Mouse (Mus musculus) midbrain, postnatal 0 days (tissue): ENCODE measurements at regions not wholly inside any gene's neighbourhood (a gene's known extent, or its start where the extent isn't known, plus 50 kb on each side); places are given as distances from the start of the nearest gene placed in this dataset.

ENCODE experiments used
- ATAC-seq: fragments of 200-750 bp; cut with Nextera tagmentation; 2 replicates; pipeline ENCODE4 v1.8.0; 2017; ENCODE audit warnings: moderate number of reproducible peaks, mild to moderate bottlenecking, moderate TSS enrichment, moderate library complexity; ENCODE audit not compliant: low FRiP score
- DNase-seq: peaks from one replicate; pipeline ENCODE4 v3.0.0-alpha.2; 2015; ENCODE audit warnings: low spot score
- H3K27ac ChIP-seq: fragments of 300-500 bp; sonication (generic); 2 replicates; pipeline ENCODE4 v1.5.1; 2014; ENCODE audit warnings: low read depth, mild to moderate bottlenecking, low read length, mixed read lengths
- H3K27me3 ChIP-seq: fragments of 300-500 bp; sonication (generic); 2 replicates; pipeline ENCODE4 v1.6.1; 2014; ENCODE audit warnings: low read length, control low read depth, mixed read lengths; ENCODE audit not compliant: insufficient read depth
- H3K36me3 ChIP-seq: fragments of 300-500 bp; sonication (generic); 2 replicates; pipeline ENCODE4 v1.6.1; 2014; ENCODE audit warnings: low read length, control low read depth, mixed read lengths; ENCODE audit not compliant: insufficient read depth
- H3K4me1 ChIP-seq: fragments of 300-500 bp; sonication (generic); 2 replicates; pipeline ENCODE4 v1.6.1; 2014; ENCODE audit warnings: mild to moderate bottlenecking, control low read depth, antibody characterized with exemption, low read length, mixed read lengths; ENCODE audit not compliant: insufficient read depth
- H3K4me2 ChIP-seq: fragments of 300-500 bp; sonication (generic); 2 replicates; pipeline ENCODE4 v1.6.1; 2014; ENCODE audit warnings: low read depth, mild to moderate bottlenecking, low read length, mixed read lengths; ENCODE audit not compliant: poor library complexity, severe bottlenecking
- H3K4me3 ChIP-seq: fragments of 300-500 bp; sonication (generic); 2 replicates; pipeline ENCODE4 v1.5.1; 2014; ENCODE audit warnings: low read depth, mild to moderate bottlenecking, low read length, moderate library complexity
- H3K9ac ChIP-seq: fragments of 300-500 bp; sonication (generic); replicated peaks from 2 replicates; pipeline ENCODE4 v1.6.1; 2014; ENCODE audit warnings: mild to moderate bottlenecking, low read length, moderate library complexity, mixed read lengths; ENCODE audit not compliant: poor library complexity, severe bottlenecking
- H3K9me3 ChIP-seq: fragments of 300-500 bp; sonication (generic); 2 replicates; pipeline ENCODE4 v1.6.1; 2016; ENCODE audit warnings: low read length, control low read depth
- CTCF ChIP-seq: IDR thresholded peaks from 2 replicates; pipeline ENCODE4 v1.5.1; 2016; ENCODE audit warnings: antibody characterized with exemption, mild to moderate bottlenecking
- WGBS: fragments of 180-500 bp; shearing (Covaris S2); extraction: QIAGEN DNeasy Blood & Tissue Kit; methylation state at CpG from one replicate; pipeline ENCODE4 v1.1.7; 2014; 5-methylcytosine and 5-hydroxymethylcytosine counted together

DNA sequence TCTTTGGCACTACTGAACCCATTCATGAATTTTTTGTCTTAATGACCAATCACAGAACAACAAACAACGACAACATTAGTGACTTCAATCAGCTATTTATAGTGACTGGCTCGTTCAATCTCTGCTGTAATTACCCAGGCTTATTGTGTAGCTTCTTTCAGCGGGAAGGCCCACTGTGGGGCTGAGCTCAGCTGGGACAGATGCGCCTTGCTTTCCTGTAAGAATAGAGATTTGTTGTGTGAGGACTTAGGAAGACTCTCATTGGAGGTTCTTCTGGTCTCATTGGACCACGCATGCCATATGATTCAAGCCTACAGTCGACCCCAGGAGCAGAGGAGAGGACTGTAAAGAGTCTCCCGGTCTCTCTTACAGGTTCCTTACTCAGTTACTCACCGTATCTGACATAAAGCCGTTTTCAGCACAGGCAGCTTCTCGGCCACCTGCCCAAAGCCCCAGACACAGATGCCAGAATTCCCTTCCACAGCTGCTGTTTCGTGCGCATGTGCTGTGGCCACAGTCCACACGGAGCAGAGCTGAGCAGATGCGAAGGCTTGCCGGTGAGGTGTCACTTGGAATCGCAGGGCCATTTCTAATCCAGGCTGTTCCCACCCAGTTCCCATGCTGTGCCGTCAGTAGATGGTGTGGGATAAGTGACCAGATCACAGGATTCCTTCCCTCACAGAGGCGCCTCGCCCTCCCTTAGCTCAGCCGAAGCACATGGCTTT, 145.5 kb upstream of the Frmd6 start:
- DNase-seq (peak; percentile 75), ATAC-seq (peak; percentile 62)
- Histone ChIP-seq H3K27ac (no peak overlapping the region), H3K4me3 (no peak overlapping the region), H3K9ac (no peak overlapping the region), H3K27me3 (no peaks in the 10 kb centered on the region), H3K4me2 (no peak overlapping the region), H3K9me3 (no peaks in the 10 kb centered on the region), H3K36me3 (no peaks in the 10 kb centered on the region), H3K4me1 (peaks cover 3% of the 10 kb centered on the region; the same call in 1 of the 2 replicates)
- WGBS = 65% methylated on average over 20 of the region's 20 CpGs
- TF ChIP-seq CTCF = peak; percentile 54

DNA sequence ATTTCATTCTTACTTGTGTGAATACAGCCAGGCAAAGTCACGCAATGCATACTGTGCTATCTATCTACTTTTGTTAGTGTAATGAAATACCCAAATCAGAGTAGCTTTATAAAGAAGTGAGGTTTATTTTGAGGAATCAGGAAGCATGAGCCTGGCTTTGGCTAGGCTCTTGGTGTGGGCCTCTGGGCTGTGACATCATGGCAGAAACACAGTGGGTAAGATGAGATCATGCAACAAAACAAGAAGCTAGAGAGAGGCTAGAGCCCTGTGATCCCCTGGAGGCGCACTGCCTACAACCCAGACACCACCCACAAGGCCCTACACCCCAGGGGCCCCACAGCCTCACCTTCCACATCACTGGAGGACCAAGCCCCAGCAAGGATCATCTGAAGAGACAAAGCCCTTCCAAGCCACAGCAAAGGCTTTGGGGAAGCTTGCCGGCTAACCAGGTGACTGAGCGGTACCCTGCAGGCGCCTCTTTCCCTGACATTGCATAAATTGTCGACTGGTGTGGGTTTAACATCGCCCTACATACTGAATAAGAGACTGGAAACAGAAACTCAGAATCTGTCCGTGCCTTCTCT, 143.8 kb upstream of the Frmd6 start:
- Histone ChIP-seq H3K27me3 (no peaks in the 10 kb centered on the region), H3K4me3 (no peak overlapping the region), H3K4me1 (peaks cover 5% of the 10 kb centered on the region; the same call in 1 of the 2 replicates), H3K27ac (no peak overlapping the region), H3K36me3 (no peaks in the 10 kb centered on the region), H3K4me2 (no peak overlapping the region), H3K9me3 (no peaks in the 10 kb centered on the region), H3K9ac (no peak overlapping the region)
- no peak for DNase-seq
- WGBS = 81% methylated on average over 8 of the region's 8 CpGs
- TF ChIP-seq CTCF = no peak
- ATAC-seq = no peak

- 86% methylated on average over 9 of the region's 9 CpGs for WGBS
- Histone ChIP-seq H3K4me3 (no peak overlapping the region), H3K4me2 (no peak overlapping the region), H3K9me3 (no peaks in the 10 kb centered on the region), H3K36me3 (no peaks in the 10 kb centered on the region), H3K27ac (no peak overlapping the region), H3K4me1 (peaks cover 6% of the 10 kb centered on the region; the same call in 1 of the 2 replicates), H3K9ac (no peak overlapping the region), H3K27me3 (no peaks in the 10 kb centered on the region)
- ATAC-seq (no peak), DNase-seq (no peak)
- no peak for TF ChIP-seq CTCF
Measured at GRCm38 (mm10) chr12:70684354-70684753, 141.0 kb upstream of the Frmd6 start.

DNA sequence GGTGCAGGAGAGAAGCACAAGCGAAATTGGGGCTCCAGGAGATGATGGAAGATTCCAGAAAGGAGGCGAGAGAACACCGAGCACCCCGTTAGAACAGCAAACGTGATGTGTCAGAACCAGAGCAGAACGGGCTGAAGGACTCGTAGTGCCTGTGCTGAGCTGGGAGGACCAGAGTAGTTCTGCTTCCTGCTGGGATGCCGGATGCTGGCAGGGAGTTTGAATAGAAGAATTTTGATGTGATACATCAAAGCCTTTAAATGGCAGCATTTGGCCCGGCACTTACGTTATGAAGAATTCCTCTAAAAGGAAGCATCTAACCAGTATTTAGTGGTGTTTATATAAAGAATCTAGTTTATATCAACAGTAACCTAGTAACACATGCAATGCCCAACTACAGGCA, 139.9 kb upstream of the Frmd6 start:
- TF ChIP-seq CTCF = no peak
- H3K4me3 ChIP-seq = no peak overlapping the region
- H3K4me2 ChIP-seq = no peak overlapping the region
- no peaks in the 10 kb centered on the region for H3K27me3 ChIP-seq
- ATAC-seq (no peak), DNase-seq (no peak)
- H3K36me3 ChIP-seq = no peaks in the 10 kb centered on the region
- peaks cover 6% of the 10 kb centered on the region; the same call in 1 of the 2 replicates for H3K4me1 ChIP-seq
- 55% methylated on average over 10 of the region's 10 CpGs for WGBS
- no peaks in the 10 kb centered on the region for H3K9me3 ChIP-seq
- no peak overlapping the region for H3K27ac ChIP-seq
- H3K9ac ChIP-seq = no peak overlapping the region

- H3K27ac ChIP-seq = no peak overlapping the region
- H3K9me3 ChIP-seq = no peaks in the 10 kb centered on the region
- no peak overlapping the region for H3K4me3 ChIP-seq
- 95% methylated on average over 10 of the region's 10 CpGs for WGBS
- no peak for ATAC-seq
- no peak for DNase-seq
- no peak overlapping the region for H3K9ac ChIP-seq
- no peaks in the 10 kb centered on the region for H3K27me3 ChIP-seq
- H3K4me2 ChIP-seq = no peak overlapping the region
- no peaks in the 10 kb centered on the region for H3K36me3 ChIP-seq
- no peak for TF ChIP-seq CTCF
- peaks cover 6% of the 10 kb centered on the region; the same call in 1 of the 2 replicates for H3K4me1 ChIP-seq
Measured at GRCm38 (mm10) chr12:70686337-70686736, 139.0 kb upstream of the Frmd6 start.

DNA sequence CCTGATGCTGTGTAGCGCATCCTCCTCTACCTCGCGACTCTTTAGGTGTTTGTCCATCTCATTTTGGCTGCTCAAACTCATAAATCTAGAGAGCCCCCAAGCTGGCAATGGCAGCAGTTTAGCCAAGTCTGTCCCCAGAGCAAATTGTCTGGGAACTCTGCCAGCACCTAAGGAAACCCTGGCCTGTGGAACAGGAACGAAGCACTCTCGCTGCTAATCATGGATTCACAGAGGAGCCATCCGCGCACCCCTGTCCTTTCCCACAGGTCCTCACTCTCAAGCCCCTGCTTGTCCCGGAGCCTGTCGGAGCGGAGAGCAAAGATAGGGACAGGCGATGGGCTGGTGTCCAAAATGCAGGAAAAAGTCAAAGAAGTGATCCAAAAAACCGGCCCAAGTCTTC, 138.3 kb upstream of the Frmd6 start:
- no peak overlapping the region for H3K4me2 ChIP-seq
- H3K27ac ChIP-seq = no peak overlapping the region
- no peak overlapping the region for H3K9ac ChIP-seq
- H3K9me3 ChIP-seq = no peaks in the 10 kb centered on the region
- TF ChIP-seq CTCF = no peak
- WGBS = 64% methylated on average over 12 of the region's 12 CpGs
- DNase-seq (peak; percentile 74), ATAC-seq (no peak)
- H3K4me3 ChIP-seq = no peak overlapping the region
- no peaks in the 10 kb centered on the region for H3K27me3 ChIP-seq
- H3K4me1 ChIP-seq = peaks cover 6% of the 10 kb centered on the region; the same call in 1 of the 2 replicates
- no peaks in the 10 kb centered on the region for H3K36me3 ChIP-seq
